Mouse (Mus musculus) kidney, adult 9 months (tissue): ENCODE results near the gene Rnh1.

Source experiments
- DNase-seq: peaks from one replicate; pipeline ENCODE4 v3.0.0; 2022

The Rnh1 gene

DNA sequence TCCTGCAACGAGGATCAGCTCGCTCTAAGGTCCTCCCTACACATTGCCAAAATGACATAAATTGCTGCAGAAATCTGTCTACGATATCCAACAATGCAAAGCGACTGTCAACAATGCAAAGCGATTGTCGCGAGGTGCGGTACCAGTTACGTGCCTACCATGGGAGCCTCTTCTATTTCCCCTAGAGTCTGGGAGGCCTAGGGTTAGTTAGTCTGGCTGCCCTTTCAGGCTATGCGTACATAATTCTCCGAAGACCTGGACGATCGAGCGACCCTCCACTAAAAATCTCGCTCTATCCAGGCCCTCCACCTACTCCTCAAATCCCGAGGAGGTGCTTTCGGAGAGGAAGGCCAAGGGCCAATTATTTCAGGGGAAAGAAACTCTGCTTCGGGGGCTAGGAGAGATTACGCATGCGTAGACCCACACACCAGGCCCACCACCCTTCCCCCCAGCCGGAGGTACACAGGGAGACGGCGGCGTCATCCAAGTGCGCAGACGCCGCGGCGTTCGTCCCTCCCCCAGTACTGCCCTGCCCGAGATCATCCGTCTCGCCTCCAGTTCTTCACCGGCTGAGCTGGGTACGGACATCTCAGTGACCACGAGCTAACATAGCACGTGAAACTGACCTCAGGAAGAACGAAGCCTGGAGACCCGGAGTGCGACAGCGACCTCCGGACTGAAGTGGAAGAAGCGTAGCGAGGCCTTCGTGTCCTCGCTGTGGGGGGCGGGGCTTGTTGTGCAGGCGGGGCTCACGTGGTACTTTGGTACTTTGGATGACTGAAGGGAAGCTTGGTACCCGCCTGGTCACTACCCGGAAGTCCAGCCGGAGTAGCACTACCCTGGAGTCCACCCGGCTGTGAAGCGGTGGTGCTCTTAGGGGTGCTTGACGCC is at the start of gene Rnh1:
TSS of gene Rnh1 (minus strand) at position 742 of the 891 bp plus-strand sequence.
- DNase-seq = peak; percentile 93

GRCm38 (mm10) chr7:141222126-141222467 is 49.4 kb upstream of the Rnh1 start:
- DNase-seq = no peak

DNA sequence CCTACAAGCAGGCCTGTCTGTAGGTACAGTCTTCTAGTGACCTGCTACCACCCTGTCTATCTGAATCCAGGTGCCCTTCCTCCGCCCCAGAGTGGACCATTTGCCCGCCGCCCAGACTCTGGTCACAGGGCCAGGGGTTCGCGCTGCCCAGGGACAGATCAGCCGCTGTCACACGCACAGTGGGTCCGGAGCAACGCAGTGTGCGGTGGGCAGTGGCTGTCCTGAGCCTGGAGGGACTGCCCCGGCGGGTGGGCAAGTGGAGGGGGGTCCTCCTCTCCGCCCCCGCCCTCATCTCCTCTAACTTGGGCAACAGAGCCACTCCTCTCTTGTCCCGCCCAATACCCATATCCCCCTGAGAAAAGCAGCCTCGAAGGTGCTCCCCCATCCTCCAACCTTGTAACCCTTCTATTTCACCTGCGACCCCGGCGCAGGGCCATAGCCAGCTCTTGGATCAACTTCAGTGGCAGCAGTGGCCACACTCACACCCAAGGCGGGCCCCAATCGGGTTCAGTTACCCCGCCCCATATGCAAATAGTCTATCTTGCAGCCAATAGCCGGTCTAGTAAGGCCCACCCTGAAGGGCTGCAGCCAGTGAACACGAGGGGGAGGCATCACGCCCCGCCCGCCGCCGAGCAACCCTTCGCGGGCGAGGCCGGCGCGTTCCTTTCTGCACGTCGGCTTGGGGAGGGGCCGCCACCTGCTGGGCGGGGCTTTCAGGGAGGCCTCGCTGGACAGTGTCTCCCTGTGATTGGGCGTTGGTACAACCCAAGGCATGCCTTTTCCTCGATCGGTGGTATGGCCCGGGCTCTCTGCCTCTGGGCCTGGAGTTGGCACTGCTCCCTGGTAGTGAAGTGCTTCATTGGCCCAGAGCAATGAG is 48.8 kb upstream of the Rnh1 start:
- DNase-seq = peak; percentile 99

DNA sequence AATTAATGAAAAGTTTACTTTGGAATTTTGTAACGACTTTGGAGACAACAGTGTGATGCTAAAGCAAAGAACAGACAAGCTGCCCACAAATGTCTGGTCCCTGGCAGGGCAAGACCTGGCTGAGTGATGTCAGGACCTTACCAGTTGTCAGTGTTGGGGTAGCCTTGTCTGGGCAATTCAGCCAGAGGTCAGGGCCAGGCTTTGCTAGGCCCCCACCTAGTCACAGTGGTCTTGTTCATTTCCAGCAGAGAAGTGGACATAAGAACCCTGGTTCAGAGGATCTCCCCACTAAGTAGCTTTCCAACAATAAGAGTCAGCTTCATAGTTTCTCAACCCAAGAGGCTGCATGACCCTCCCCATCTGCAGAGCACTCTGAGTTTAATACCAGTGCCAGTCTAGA is 47.7 kb upstream of the Rnh1 start:
- no peak for DNase-seq

- DNase-seq = no peak
Measured at GRCm38 (mm10) chr7:141219558-141220099, 47.0 kb upstream of the Rnh1 start.

DNA sequence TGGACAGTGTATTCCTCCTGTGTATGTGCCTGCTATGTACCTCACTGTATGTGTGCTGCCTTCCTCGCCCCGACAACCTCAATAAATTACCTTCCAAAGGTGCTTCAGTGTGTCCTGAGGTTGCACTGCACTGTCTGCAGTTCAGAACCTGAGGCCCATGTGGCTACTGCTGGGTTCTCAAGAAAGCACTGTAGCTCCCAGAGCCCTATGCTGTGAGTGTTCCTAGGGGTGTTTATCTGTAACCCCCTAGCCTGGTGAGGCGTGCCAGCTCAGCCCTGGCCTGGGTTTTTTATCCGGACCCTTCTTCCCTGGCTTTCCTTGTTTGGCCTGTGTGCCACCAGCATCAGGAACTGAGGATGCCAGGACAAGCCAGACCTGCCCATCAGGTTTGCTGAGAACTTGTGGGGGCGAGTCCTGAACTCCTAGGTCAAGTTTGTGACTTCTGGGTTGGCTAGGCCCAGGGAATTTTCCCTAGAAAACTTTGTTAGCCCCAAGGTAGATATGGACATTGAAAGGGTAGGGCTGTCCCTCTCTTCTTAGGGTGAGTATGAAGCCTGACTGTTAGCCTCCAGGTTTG is 46.0 kb upstream of the Rnh1 start:
- DNase-seq = no peak

- DNase-seq = no peak
Measured at GRCm38 (mm10) chr7:141218141-141218540, 45.5 kb upstream of the Rnh1 start.

DNA sequence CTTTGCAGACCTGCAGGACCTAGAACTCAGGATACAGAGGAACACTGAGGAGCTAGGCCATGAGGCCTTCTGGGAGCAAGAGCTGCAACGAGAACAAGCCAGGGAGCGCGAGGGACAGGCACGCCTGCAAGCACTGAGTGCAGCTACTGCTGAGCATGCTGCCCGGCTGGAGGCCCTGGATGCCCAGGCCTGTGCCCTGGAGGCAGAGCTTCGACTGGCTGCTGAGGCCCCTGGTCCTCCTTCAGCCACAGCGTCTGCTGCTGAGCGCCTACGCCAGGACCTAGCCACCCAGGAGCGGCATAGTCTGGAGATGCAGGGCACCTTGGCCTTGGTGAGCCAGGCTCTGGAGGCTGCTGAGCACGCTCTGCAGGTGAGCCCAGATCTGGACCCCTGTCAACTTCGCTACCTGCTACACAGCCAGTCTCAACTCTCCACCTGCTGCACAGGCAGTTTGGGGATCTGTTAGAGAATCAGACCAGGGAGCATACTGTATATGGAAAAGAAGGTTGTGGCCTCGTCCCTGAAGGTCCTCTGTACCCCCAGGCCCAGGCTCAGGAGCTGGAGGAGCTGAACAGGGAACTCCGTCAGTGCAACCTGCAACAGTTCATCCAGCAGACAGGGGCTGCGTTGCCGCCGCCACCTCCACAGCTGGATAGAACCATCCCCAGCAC is 44.8 kb upstream of the Rnh1 start:
- DNase-seq = no peak

GRCm38 (mm10) chr7:141216894-141217293 is 44.2 kb upstream of the Rnh1 start:
- DNase-seq = no peak

GRCm38 (mm10) chr7:141215880-141216733 is 43.5 kb upstream of the Rnh1 start:
- DNase-seq = peak; percentile 98

DNA sequence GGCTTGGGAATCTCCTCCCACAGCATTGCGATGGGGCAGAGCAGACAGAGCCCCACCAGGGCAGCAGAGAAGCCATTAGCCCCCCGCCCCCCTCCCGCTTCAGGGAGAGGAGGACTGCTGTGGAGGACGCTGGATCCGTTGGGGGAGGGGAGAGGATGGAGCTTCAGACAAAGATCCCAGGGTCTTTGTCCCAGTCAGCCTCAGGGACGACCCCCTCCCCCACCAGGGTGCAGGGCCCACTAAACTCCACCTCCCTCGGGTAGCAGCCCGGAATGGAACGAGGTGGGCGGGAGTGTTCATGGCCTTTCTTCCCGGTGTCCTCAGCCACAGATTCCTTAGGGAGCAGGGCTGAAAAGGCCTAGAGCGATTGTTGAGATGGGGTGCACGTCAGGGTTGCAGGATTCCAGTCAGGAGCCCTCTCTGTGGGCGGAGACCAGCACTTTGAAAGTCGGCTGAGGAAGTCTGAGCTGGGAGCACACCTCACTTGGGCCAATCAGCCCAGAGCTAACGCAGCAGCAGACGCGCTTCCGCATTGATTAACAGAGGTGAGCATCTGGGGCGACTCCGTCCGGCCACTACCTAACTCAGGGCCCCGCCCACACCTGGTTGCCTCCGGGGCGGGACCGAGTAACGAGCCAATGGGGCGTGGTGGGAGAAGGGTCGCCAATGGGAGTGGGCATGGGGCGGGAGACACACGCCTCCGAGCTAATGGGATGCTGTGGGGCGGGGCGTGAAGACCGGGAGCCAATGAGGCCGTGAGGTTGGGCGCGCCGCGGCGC is 42.6 kb upstream of the Rnh1 start, which contains the start of gene Rassf7:
TSS of gene Rassf7 (plus strand) at position 760 of the 779 bp plus-strand sequence.
- DNase-seq = peak; percentile 99

GRCm38 (mm10) chr7:141214310-141214709 is 41.7 kb upstream of the Rnh1 start:
- DNase-seq = no peak

DNA sequence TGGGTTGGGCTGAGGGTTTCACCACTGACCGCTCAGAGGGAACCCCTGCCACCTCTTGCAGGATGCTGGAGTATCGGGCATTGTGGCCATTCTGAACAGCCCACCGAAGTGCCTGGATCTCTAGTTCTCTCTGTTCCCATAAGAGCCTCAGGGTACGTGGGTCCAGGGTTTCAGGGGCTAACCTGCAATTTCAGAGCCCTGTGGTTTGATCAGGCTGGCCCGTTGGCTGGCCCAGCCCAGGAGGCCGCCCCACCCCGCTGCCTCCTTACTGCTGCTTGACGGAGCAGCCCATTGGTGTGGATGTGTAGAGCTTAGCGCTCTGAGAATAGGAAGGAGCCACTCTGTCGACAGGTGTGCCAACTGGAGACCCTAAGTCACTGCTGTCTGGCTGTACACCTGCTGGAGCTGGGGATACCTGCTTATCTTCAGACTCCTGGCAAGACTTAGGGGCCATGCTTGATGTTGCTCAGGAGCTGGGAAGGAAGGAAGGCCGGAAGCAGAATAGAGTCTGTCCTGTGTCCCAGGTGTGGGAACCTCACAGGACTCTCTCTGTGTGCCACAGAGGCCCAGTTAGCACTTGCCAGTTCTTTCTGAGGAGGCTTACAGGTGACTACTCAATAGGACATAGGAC is 41.1 kb upstream of the Rnh1 start, which contains the start of gene Lmntd2:
TSS of gene Lmntd2 (minus strand) at position 476 of the 631 bp plus-strand sequence.
- no peak for DNase-seq

- DNase-seq = no peak
Measured at GRCm38 (mm10) chr7:141213133-141213532, 40.5 kb upstream of the Rnh1 start.

- no peak for DNase-seq
Measured at GRCm38 (mm10) chr7:141210606-141211131, 38.0 kb upstream of the Rnh1 start.

DNA sequence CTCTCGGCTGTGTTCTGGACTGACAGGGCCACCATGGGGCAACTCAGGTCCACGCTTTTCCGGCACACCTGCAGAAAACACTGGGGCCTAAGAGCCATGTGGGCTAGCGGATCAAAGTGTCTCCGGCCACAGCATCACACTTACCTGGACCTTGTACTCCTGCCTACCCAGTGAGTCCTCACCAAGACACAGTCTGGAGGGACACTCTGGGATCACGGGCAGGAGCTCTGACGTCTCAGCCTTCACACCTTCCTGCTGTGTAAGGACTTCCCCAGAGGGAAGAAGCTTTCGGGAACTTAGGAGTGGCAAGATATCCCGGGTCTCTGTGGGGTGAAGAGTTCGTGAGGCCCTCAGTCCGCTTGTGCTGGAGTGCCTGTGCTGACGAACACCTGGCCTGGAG is 37.5 kb upstream of the Rnh1 start:
- no peak for DNase-seq

DNA sequence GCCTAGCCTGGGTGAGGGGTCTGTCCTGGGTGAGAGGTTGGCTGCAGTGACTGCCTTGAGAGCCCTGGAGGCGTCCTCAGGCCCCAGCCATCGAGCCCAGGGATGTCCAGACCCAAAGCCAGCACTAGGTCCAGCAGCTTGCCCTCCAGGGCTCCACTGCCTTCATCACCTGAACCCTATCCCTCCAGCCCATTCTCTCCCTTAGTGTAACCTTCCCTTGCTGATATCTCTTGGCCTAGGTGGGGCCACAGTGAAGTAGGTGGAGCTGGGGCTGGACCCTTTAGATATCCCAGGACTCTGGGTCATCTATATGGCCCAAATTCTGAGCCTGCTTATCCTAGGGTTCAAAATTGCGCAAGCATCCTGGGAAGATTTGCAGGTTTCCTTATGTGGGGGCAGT is 36.9 kb upstream of the Rnh1 start:
- no peak for DNase-seq

GRCm38 (mm10) chr7:141206182-141206937 is 33.7 kb upstream of the Rnh1 start:
- DNase-seq = no peak

- no peak for DNase-seq
Measured at GRCm38 (mm10) chr7:141205504-141205903, 32.8 kb upstream of the Rnh1 start.
